Mouse (Mus musculus): ENCODE measurements around the gene 0610009B22Rik. TPM values are rescaled to one million over a fixed set of nuclear protein-coding genes. Genes with fewer than 3 reads are reported as not detected.

Gene 0610009B22Rik
- polyA plus RNA-seq, 1 experiment from 2014 or later = 104 TPM

DNA sequence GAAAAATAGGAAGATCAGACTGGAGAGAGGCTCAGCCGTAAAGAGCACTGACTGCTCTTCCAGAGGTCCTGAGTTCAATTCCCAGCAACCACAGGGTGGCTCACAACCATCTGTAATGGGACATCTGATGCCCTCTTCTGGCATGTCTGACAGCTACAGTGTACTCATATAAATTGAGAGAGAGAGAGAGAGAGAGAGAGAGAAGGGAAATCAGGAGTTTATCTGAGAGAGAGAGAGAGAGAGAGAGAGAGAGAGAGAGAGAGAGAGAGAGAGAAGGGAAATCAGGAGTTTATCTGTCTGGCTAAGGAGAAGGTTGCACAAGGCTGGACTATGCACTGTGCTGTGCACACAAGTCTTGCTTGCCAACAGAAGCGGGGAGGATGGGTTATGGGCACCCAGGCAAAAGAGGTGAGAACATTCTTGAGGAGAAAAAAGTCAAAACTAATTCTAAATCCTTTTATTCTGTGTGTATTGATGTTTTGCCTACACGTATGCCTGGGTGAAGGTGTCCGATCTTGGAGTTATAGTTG lies 35.7 kb downstream of the 0610009B22Rik start:
- H3K4me1 ChIP-seq (replicated peaks; ENCODE audit: control insufficient read depth, insufficient read depth, low read length) = peaks cover 19% of the 10 kb centered on the region
- ATAC-seq (ENCODE audit: low read depth) = no peak
- H3K4me2 ChIP-seq (ENCODE audit: low read depth, low read length) = no peak overlapping the region
- H3K36me3 ChIP-seq (ENCODE audit: control insufficient read depth, insufficient read depth, low read length) = no peaks in the 10 kb centered on the region
- no peaks in the 10 kb centered on the region for H3K9me3 ChIP-seq (ENCODE audit: control insufficient read depth, low read length)
- no peak overlapping the region for H3K4me3 ChIP-seq (ENCODE audit: low read length)
- H3K9ac ChIP-seq (ENCODE audit: low read length) = no peak overlapping the region
- H3K27ac ChIP-seq (ENCODE audit: low read length) = no peak overlapping the region
- H3K27me3 ChIP-seq (ENCODE audit: control insufficient read depth, insufficient read depth, low read depth, low read length) = no peaks in the 10 kb centered on the region
- WGBS = 91% methylated on average over 4 of the region's 4 CpGs

DNA sequence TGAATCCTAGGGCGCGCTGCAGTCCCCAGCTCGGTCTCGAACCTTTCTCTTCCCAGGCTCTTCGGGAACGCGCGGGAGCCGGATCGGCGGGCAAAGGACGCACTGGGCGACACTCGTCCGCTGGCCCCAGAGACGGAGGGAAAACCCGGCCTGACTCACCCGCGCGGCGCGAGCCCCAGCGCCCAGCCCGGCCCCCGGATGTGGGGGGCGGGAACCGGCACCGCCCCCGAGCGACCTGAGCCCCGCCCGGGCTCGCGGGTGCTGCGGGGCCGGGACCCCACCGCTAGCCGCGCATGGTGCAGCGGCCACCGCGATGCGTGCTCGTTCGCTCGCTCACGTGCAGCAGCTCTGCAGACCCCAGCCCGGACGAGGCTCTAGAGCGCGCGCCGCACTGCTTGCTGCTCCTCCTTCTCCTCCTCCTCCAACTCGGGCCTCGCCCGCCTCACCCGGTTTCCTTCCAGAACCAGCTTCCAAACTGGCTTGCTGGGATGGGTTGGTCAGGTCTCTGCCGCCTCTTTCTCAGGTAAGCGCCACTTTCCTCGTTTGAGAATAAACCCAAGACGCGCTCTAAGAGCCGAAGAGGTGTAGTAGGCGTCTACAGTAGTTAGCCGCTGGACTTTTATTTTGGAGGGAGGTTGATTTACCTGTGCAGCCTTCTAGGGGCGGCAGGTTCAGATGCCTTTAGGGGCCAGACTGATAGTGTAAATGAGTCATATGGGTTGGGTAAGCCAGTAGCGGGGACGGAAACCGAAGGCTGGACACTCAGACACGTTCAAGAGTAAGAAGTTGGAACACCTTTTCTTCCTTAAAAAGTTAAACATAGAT lies 37.8 kb downstream of the 0610009B22Rik start, which contains the start of the genes N4bp3 and D930048N14Rik:
TSS of gene N4bp3 (minus strand) at position 152 of the 825 bp plus-strand sequence.
TSS of gene D930048N14Rik (plus strand) at position 264 of the 825 bp plus-strand sequence.
- peaks cover 15% of the 10 kb centered on the region for H3K4me1 ChIP-seq (replicated peaks; ENCODE audit: control insufficient read depth, insufficient read depth, low read length)
- H3K4me2 ChIP-seq (ENCODE audit: low read depth, low read length) = peak within 1 kb of the TSS; percentile 92
- H3K27ac ChIP-seq (ENCODE audit: low read length) = peak within 1 kb of the TSS; percentile 79
- no peaks in the 10 kb centered on the region for H3K36me3 ChIP-seq (ENCODE audit: control insufficient read depth, insufficient read depth, low read length)
- peak within 1 kb of the TSS; percentile 90 for H3K9ac ChIP-seq (ENCODE audit: low read length)
- peak within 1 kb of the TSS; percentile 78 for H3K4me3 ChIP-seq (ENCODE audit: low read length)
- ATAC-seq (ENCODE audit: low read depth) = peak; percentile 77
- no peaks in the 10 kb centered on the region for H3K9me3 ChIP-seq (ENCODE audit: control insufficient read depth, low read length)
- H3K27me3 ChIP-seq (ENCODE audit: control insufficient read depth, insufficient read depth, low read depth, low read length) = no peaks in the 10 kb centered on the region
- 2% methylated on average over 48 of the region's 70 CpGs for WGBS

DNA sequence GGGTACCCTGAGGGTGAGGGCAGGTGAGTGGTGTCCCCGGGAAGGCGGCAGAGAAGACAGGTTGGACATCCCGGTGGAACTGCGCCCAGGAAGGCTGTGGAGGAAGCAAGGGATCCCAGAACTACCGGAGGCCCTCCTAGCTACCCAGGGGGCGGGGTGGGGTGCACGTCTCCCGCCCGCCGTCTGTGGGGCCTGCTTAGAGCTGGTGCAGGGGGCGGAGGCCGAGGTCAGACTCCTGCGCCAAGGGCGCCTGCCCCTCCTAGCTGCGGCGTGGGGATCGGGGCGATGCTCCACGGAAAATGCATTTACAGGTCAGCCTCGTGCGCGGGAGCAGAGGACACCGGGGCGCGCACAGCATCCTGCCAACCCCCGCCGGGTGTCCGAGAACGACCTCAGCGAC lies 38.4 kb downstream of the 0610009B22Rik start:
- no peaks in the 10 kb centered on the region for H3K27me3 ChIP-seq (ENCODE audit: control insufficient read depth, insufficient read depth, low read depth, low read length)
- H3K27ac ChIP-seq (ENCODE audit: low read length) = peak overlapping the region; percentile 76
- peaks cover 22% of the 10 kb centered on the region for H3K4me1 ChIP-seq (replicated peaks; ENCODE audit: control insufficient read depth, insufficient read depth, low read length)
- peak; percentile 17; the same call in 1 of the 2 replicates for ATAC-seq (ENCODE audit: low read depth)
- peak overlapping the region; percentile 90 for H3K9ac ChIP-seq (ENCODE audit: low read length)
- 0% methylated on average over 29 of the region's 30 CpGs for WGBS
- peak overlapping the region; percentile 92 for H3K4me2 ChIP-seq (ENCODE audit: low read depth, low read length)
- no peaks in the 10 kb centered on the region for H3K36me3 ChIP-seq (ENCODE audit: control insufficient read depth, insufficient read depth, low read length)
- H3K4me3 ChIP-seq (ENCODE audit: low read length) = peak overlapping the region; percentile 78
- no peaks in the 10 kb centered on the region for H3K9me3 ChIP-seq (ENCODE audit: control insufficient read depth, low read length)

DNA sequence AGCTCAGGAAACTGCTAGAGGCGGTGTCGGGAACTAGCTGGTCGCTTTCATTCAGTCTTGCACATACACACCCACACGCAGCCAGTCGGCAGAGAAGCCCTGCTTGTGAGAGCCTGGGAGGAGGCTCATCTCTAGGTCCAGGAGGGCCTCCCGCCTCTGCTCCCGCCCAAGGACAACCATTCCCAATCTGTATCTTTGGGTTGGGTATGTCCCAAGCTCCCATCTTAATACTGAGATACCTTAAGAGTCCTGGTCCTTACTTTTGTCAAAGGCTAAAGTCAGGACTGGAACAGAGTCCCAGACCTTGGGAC lies 38.8 kb downstream of the 0610009B22Rik start:
- Histone ChIP-seq H3K4me2 (ENCODE audit: low read depth, low read length) (peak overlapping the region; percentile 92), H3K9ac (ENCODE audit: low read length) (peak overlapping the region; percentile 90), H3K36me3 (ENCODE audit: control insufficient read depth, insufficient read depth, low read length) (no peaks in the 10 kb centered on the region), H3K27ac (ENCODE audit: low read length) (peak overlapping the region; percentile 76), H3K27me3 (ENCODE audit: control insufficient read depth, insufficient read depth, low read depth, low read length) (no peaks in the 10 kb centered on the region), H3K9me3 (ENCODE audit: control insufficient read depth, low read length) (no peaks in the 10 kb centered on the region), H3K4me3 (ENCODE audit: low read length) (peak overlapping the region; percentile 78), H3K4me1 (replicated peaks; ENCODE audit: control insufficient read depth, insufficient read depth, low read length) (peaks cover 24% of the 10 kb centered on the region)
- WGBS = 4% methylated on average over 7 of the region's 7 CpGs
- no peak for ATAC-seq (ENCODE audit: low read depth)

DNA sequence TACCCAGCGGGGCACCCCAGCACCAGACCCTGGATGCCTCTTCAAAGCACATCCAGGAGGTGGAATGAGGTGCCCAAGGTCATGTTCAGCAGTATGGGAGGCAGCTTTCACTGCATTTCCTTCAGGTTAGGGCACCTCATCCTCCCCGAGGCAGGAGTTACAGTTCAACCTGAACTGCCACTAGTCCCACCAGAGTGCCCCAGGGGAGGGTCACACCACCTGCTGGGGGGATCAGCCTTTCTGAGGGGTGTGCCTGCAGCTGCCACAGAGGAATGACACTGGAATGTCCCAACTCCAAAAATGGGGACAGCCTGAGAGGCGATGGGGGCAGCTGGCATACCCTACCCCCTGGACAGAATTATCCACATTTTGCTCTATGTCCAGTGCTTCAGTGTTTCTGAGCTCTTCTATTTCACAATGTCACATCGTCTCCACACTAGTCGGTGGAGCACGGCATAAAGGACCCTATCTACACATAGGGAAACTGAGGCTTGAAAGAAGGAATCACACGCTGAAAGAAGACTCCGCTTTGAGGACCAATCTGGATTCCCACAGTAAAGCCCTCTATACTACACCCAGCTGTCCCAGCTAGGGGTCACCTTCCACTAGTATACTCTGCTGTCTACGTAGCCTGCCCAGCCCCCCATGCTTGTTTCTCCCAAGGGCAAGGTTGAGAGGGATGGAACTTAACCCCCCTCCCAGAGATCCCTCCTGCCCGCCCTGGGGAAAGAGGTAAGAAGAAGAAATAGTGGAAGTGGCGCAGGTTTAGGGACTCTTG lies 39.4 kb downstream of the 0610009B22Rik start:
- Histone ChIP-seq H3K9ac (ENCODE audit: low read length) (peak overlapping the region; percentile 90), H3K9me3 (ENCODE audit: control insufficient read depth, low read length) (no peaks in the 10 kb centered on the region), H3K4me1 (replicated peaks; ENCODE audit: control insufficient read depth, insufficient read depth, low read length) (peaks cover 24% of the 10 kb centered on the region), H3K4me2 (ENCODE audit: low read depth, low read length) (peak overlapping the region; percentile 92), H3K27me3 (ENCODE audit: control insufficient read depth, insufficient read depth, low read depth, low read length) (no peaks in the 10 kb centered on the region), H3K27ac (ENCODE audit: low read length) (peak overlapping the region; percentile 79), H3K4me3 (ENCODE audit: low read length) (peak overlapping the region; percentile 78), H3K36me3 (ENCODE audit: control insufficient read depth, insufficient read depth, low read length) (no peaks in the 10 kb centered on the region; the same call in 1 of the 2 replicates)
- no peak for ATAC-seq (ENCODE audit: low read depth)
- WGBS = 34% methylated on average over 11 of the region's 11 CpGs

DNA sequence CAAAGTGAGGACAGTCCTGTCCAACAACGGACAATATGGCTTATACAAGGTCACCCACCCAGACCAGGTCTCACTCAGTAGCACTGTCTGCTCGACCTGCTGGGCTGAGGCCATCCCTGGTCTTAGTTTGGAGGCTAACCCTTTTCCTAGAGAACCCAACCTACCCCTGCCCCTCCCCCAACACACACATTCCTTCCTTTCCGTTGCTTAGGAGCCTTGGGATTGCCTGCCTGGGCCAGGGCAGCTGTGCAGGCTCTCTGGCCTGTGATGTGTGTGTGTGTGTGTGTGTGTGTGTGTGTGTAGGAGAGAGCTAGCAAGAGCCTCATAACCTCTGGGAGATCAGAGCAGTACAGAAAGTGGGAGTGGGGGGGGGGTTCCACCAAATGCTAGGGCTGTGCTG lies 40.1 kb downstream of the 0610009B22Rik start:
- peak overlapping the region; percentile 79 for H3K27ac ChIP-seq (ENCODE audit: low read length)
- H3K4me3 ChIP-seq (ENCODE audit: low read length) = peak overlapping the region; percentile 78
- H3K36me3 ChIP-seq (ENCODE audit: control insufficient read depth, insufficient read depth, low read length) = peaks cover 4% of the 10 kb centered on the region
- peaks cover 29% of the 10 kb centered on the region for H3K4me1 ChIP-seq (replicated peaks; ENCODE audit: control insufficient read depth, insufficient read depth, low read length)
- peak overlapping the region; percentile 90 for H3K9ac ChIP-seq (ENCODE audit: low read length)
- H3K4me2 ChIP-seq (ENCODE audit: low read depth, low read length) = peak overlapping the region; percentile 92
- H3K9me3 ChIP-seq (ENCODE audit: control insufficient read depth, low read length) = no peaks in the 10 kb centered on the region
- H3K27me3 ChIP-seq (ENCODE audit: control insufficient read depth, insufficient read depth, low read depth, low read length) = no peaks in the 10 kb centered on the region
- WGBS = 27% methylated on average over 3 of the region's 3 CpGs
- no peak for ATAC-seq (ENCODE audit: low read depth)

DNA sequence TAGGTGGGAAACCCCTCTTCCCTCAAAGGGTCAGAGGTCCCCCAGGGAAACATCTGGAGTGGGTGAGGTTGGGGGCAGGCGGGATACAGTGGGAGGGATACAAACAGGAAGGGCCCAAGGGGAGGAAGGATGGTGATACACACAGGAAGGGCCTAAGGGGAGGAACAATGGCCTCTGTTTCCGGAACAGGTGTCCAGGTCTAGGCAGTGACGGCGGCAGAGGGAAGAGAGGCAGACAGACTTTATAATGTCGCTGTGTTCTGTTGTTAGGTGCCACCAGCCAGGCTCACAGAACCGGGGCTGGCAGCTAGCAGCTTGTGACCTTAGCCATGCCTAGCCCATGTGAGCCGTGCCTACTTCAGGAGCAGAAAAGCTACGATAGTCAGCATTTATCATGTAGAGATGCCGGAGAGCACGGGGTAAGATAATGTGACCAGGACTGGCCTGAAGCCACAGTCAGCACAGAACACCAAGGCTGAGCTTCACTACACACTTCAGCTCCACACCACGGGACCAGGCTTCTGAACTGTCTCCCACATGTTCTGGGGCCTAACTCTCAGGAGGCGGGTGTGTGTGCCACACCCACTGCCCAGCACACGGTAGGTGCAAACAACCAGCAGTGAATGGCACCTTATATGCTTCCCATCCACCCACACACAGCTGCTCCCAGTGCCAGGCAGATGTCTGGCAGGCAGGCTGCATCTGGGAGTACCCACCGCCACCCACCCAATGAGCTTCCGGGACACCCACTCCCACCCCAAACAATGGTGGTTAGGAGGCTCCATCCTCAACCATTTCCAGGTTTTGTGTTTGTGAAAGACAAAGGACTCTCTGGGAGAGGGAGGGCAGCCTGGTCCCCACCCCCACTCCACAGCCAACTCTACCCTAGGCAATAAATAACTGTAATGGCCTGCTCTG lies 41.7 kb downstream of the 0610009B22Rik start:
- Histone ChIP-seq H3K27ac (ENCODE audit: low read length) (peak overlapping the region; percentile 86), H3K9me3 (ENCODE audit: control insufficient read depth, low read length) (no peaks in the 10 kb centered on the region), H3K4me2 (ENCODE audit: low read depth, low read length) (peak overlapping the region; percentile 92), H3K4me3 (ENCODE audit: low read length) (peak overlapping the region; percentile 78), H3K9ac (ENCODE audit: low read length) (peak overlapping the region; percentile 32; the same call in 1 of the 2 replicates), H3K36me3 (ENCODE audit: control insufficient read depth, insufficient read depth, low read length) (peaks cover 4% of the 10 kb centered on the region), H3K27me3 (ENCODE audit: control insufficient read depth, insufficient read depth, low read depth, low read length) (no peaks in the 10 kb centered on the region), H3K4me1 (replicated peaks; ENCODE audit: control insufficient read depth, insufficient read depth, low read length) (peaks cover 33% of the 10 kb centered on the region)
- ATAC-seq (ENCODE audit: low read depth) = peak; percentile 61
- 59% methylated on average over 15 of the region's 15 CpGs for WGBS

DNA sequence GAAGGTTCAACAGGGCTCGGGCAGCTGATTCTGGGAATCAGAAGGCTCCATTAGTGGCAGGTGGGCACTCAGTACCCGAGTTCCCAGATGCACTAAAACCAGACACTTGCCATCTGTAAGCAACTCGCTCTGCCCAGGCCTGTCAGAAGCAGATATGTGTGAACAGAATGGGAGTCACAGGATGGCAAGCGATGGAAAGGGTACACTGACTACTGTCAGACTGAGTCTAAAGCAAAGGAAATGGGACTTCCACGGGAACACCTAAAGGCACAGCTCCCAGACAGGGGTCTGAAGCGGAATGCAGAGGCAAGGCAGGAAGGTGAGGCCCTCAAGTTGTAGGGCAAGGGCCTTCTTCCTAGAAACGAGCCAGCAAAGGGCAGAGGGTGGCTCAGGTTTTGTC lies 42.4 kb downstream of the 0610009B22Rik start:
- Histone ChIP-seq H3K4me3 (ENCODE audit: low read length) (no peak overlapping the region), H3K27me3 (ENCODE audit: control insufficient read depth, insufficient read depth, low read depth, low read length) (no peaks in the 10 kb centered on the region), H3K4me1 (replicated peaks; ENCODE audit: control insufficient read depth, insufficient read depth, low read length) (peaks cover 33% of the 10 kb centered on the region), H3K4me2 (ENCODE audit: low read depth, low read length) (peak overlapping the region; percentile 23), H3K36me3 (ENCODE audit: control insufficient read depth, insufficient read depth, low read length) (peaks cover 4% of the 10 kb centered on the region), H3K27ac (ENCODE audit: low read length) (peak overlapping the region; percentile 86), H3K9ac (ENCODE audit: low read length) (no peak overlapping the region), H3K9me3 (ENCODE audit: control insufficient read depth, low read length) (no peaks in the 10 kb centered on the region)
- 69% methylated on average over 7 of the region's 7 CpGs for whole genome bisulfite sequencing
- ATAC-seq (ENCODE audit: low read depth) = no peak

All from lung, embryonic 16.5 days (tissue).